Comparison of ENCODE assay signal across 24 mouse cellular contexts in genomic region chr11:51403886-51404285, GRCm38 (mm10).
A peak's percentile ranks its signal among the peaks of the same experiment; 100 is the strongest.
DNase-seq lines count a peak whose midpoint lies in the region; ATAC-seq and TF ChIP-seq lines count a peak whose summit lies in the region.
"Had no signal": no experiment of that assay in that cellular context is flagged by ENCODE, and none has a peak within 500 bp of the region (broad histone marks: within the 10 kb centered on the region; RNA-seq: fewer than 3 reads in every experiment).

No protein-coding gene starts in this region.

- no peak for TF ChIP-seq CTCF in heart, adult 2 months (IDR thresholded peaks at IDR 0.05)
- no peak for TF ChIP-seq CTCF in liver, postnatal 0 days (IDR thresholded peaks at IDR 0.05; ENCODE audit: low read depth)

- intact Hi-C loops in heart, adult 2 months (cut with DNase I) = no loop called here

- DNase-seq in heart, adult 2 months = no peak
- peak; percentile 31 for DNase-seq in c-Kit-positive CD71-positive TER-119-negative erythroid progenitor cells, embryonic 14.5 days (ENCODE audit: low read depth)
- DNase-seq in liver, embryonic 13.5 days = peak; percentile 64
- no peak for DNase-seq in liver, postnatal 0 days
- no peak for DNase-seq in testis, postnatal 14 days (ENCODE audit: low spot score)
- DNase-seq: adrenal gland, adult 8-10 months; adrenal gland, postnatal 36 days; B cell, adult 2 months; cerebellum, adult 11-12 months; cerebellum, adult 9-10 months; cerebellum, postnatal 36 days; forebrain, postnatal 0 days; gastrocnemius, adult 2 months; gastrocnemius, postnatal 36 days; heart, adult 11 months had no signal

- peaks cover 28% of the 10 kb centered on the region for H3K27me3 ChIP-seq in heart, embryonic 12.5 days (replicated peaks)
- no peaks in the 10 kb centered on the region for H3K27me3 ChIP-seq in heart, adult 2 months (ENCODE audit: control insufficient read depth, insufficient read depth, low read length)
- no peaks in the 10 kb centered on the region for H3K27me3 ChIP-seq in liver, embryonic 13.5 days
- no peaks in the 10 kb centered on the region for H3K27me3 ChIP-seq in liver, postnatal 0 days (ENCODE audit: insufficient read depth, low read length)
- H3K27me3 ChIP-seq: embryonic facial prominence, embryonic 13.5 days; forebrain, embryonic 12.5 days; hindbrain, embryonic 13.5 days had no signal

- no peak for TF ChIP-seq EP300 in heart, adult 2 months (IDR thresholded peaks at IDR 0.05; ENCODE audit: insufficient read depth, low read depth, low read length)
- TF ChIP-seq EP300 in liver, postnatal 0 days (IDR thresholded peaks at IDR 0.05; ENCODE audit: low read depth) = peak; percentile 90

- no peak overlapping the region for H3K4me3 ChIP-seq in heart, embryonic 12.5 days
- H3K4me3 ChIP-seq in heart, adult 2 months = no peak overlapping the region
- H3K4me3 ChIP-seq in liver, embryonic 13.5 days (replicated peaks) = no peak overlapping the region
- no peak overlapping the region for H3K4me3 ChIP-seq in liver, postnatal 0 days (ENCODE audit: low read depth, low read length)
- H3K4me3 ChIP-seq: embryonic facial prominence, embryonic 13.5 days; forebrain, embryonic 12.5 days; gastrocnemius, adult 2 months; heart, embryonic 10.5 days; hindbrain, embryonic 13.5 days had no signal

- no peak overlapping the region for H3K4me2 ChIP-seq in heart, embryonic 12.5 days
- H3K4me2 ChIP-seq in liver, embryonic 13.5 days = peak overlapping the region; percentile 63
- no peak overlapping the region for H3K4me2 ChIP-seq in liver, postnatal 0 days (ENCODE audit: low read depth, low read length)
- H3K4me2 ChIP-seq: embryonic facial prominence, embryonic 13.5 days; forebrain, embryonic 12.5 days; hindbrain, embryonic 13.5 days had no signal

- H3K9ac ChIP-seq in heart, embryonic 12.5 days = no peak overlapping the region
- H3K9ac ChIP-seq in heart, adult 2 months (ENCODE audit: low read depth, low read length) = no peak overlapping the region
- H3K9ac ChIP-seq in liver, embryonic 13.5 days = peak overlapping the region; percentile 57
- no peak overlapping the region for H3K9ac ChIP-seq in liver, postnatal 0 days (replicated peaks)
- H3K9ac ChIP-seq: embryonic facial prominence, embryonic 13.5 days; forebrain, embryonic 12.5 days; forebrain, postnatal 0 days; hindbrain, embryonic 13.5 days had no signal

- no peaks in the 10 kb centered on the region for H3K4me1 ChIP-seq in heart, embryonic 12.5 days (replicated peaks)
- no peaks in the 10 kb centered on the region for H3K4me1 ChIP-seq in heart, adult 2 months (ENCODE audit: control insufficient read depth, insufficient read depth, low read length)
- H3K4me1 ChIP-seq in liver, embryonic 13.5 days (replicated peaks) = peaks cover 89% of the 10 kb centered on the region
- H3K4me1 ChIP-seq in liver, postnatal 0 days (ENCODE audit: insufficient read depth) = peaks cover 6% of the 10 kb centered on the region; the same call in 1 of the 2 replicates
- H3K4me1 ChIP-seq: forebrain, embryonic 12.5 days; heart, embryonic 10.5 days; hindbrain, embryonic 13.5 days had no signal

- no peaks in the 10 kb centered on the region for H3K9me3 ChIP-seq in heart, embryonic 12.5 days (replicated peaks)
- no peaks in the 10 kb centered on the region for H3K9me3 ChIP-seq in liver, embryonic 13.5 days (replicated peaks)
- H3K9me3 ChIP-seq in liver, postnatal 0 days (ENCODE audit: low read length) = no peaks in the 10 kb centered on the region
- H3K9me3 ChIP-seq: embryonic facial prominence, embryonic 13.5 days; forebrain, embryonic 12.5 days; G1E; heart, embryonic 10.5 days; hindbrain, embryonic 13.5 days had no signal

- 0 out of 2 replicates have a peak, but pooled peaks have one; percentile 61 for ATAC-seq in heart, embryonic 12.5 days (ENCODE audit: insufficient number of reproducible peaks, low FRiP score)
- ATAC-seq in liver, embryonic 13.5 days (ENCODE audit: low read depth) = peak; percentile 88
- ATAC-seq in liver, postnatal 0 days = peak; percentile 82
- ATAC-seq in cerebellum, adult (ENCODE audit: insufficient number of reproducible peaks, low FRiP score, low TSS enrichment) = no peak
- ATAC-seq: CD4-positive, CD25-positive, alpha-beta regulatory T cell, adult 4 months; forebrain, postnatal 0 days; hindbrain, postnatal 0 days had no signal

- H3K27ac ChIP-seq in heart, embryonic 12.5 days (ENCODE audit: poor library complexity, severe bottlenecking) = no peak overlapping the region
- H3K27ac ChIP-seq in heart, adult 2 months = no peak overlapping the region
- peak overlapping the region; percentile 95 for H3K27ac ChIP-seq in liver, embryonic 13.5 days
- no peak overlapping the region for H3K27ac ChIP-seq in liver, postnatal 0 days (ENCODE audit: low read depth)
- H3K27ac ChIP-seq: embryonic facial prominence, embryonic 13.5 days; forebrain, embryonic 12.5 days; gastrocnemius, adult 2 months; heart, embryonic 10.5 days; hindbrain, embryonic 13.5 days; hindbrain, postnatal 0 days had no signal

- H3K36me3 ChIP-seq in heart, embryonic 12.5 days = no peaks in the 10 kb centered on the region
- H3K36me3 ChIP-seq in heart, adult 2 months (ENCODE audit: control insufficient read depth, insufficient read depth, low read length) = no peaks in the 10 kb centered on the region
- H3K36me3 ChIP-seq in liver, embryonic 13.5 days = no peaks in the 10 kb centered on the region
- H3K36me3 ChIP-seq in liver, postnatal 0 days (replicated peaks; ENCODE audit: insufficient read depth, low read length) = no peaks in the 10 kb centered on the region
- H3K36me3 ChIP-seq: embryonic facial prominence, embryonic 13.5 days; forebrain, embryonic 12.5 days; G1E; heart, embryonic 10.5 days; hindbrain, embryonic 13.5 days had no signal

- TF ChIP-seq POLR2A in heart, adult 2 months (IDR thresholded peaks at IDR 0.05; ENCODE audit: insufficient read depth, low read depth, low read length) = no peak

- no peaks in the 10 kb centered on the region for H3K79me2 ChIP-seq in heart, adult 2 months (replicated peaks; ENCODE audit: control insufficient read depth, insufficient read depth, low read length)

- 45% methylated on average over 2 of the region's 2 CpGs for WGBS in heart, embryonic 12.5 days
- WGBS in heart, adult 2 months = 28% methylated on average over 2 of the region's 2 CpGs
- WGBS in liver, embryonic 13.5 days (ENCODE audit: insufficient replicate concordance) = 32% methylated on average over 2 of the region's 2 CpGs
- 48% methylated on average over 2 of the region's 2 CpGs for WGBS in liver, postnatal 0 days (ENCODE audit: insufficient replicate concordance)

Comparison
In these comparisons a context has a peak if more than half of its experiments do, and no peak if none do; other contexts are left out.
1. DNase-seq: peak in c-Kit-positive CD71-positive TER-119-negative erythroid progenitor cells, embryonic 14.5 days (single experiment) and liver, embryonic 13.5 days (single experiment); none in heart, adult 2 months (0 of 2), liver, postnatal 0 days (single experiment) and testis, postnatal 14 days (single experiment).